In the genomic region with DNA sequence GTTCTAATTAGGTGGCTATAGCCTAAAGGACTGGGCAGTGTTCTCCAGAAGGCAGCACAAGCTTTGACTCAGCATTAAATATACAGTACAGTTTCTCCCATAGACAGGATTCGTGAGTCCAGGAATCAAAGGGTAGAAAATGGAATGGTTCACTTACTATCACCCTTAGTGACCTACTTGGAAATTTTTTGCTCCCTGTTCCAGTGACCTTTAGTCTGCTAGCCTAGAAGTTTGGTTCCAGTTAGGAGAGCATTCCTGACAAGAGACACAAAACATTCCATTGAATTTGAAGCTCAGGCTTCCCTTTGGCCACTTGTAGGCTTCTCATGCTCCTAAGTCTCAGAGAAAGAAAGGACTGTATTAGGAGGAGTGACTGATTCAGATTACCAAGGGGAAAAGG, we compare ENCODE assay signal across 18 mouse cellular contexts.
"Had no signal": no experiment of that assay in that cellular context is flagged by ENCODE, and none has a peak within 500 bp of the region (broad histone marks: within the 10 kb centered on the region; RNA-seq: fewer than 3 reads in every experiment).

No protein-coding gene starts in this region.

- H3K27ac ChIP-seq: midbrain, embryonic 10.5 days; midbrain, embryonic 12.5 days; neural tube, embryonic 13.5 days; neural tube, embryonic 15.5 days had no signal

- H3K9ac ChIP-seq: lung, embryonic 14.5 days; midbrain, embryonic 12.5 days; neural tube, embryonic 13.5 days; neural tube, embryonic 15.5 days had no signal

- ATAC-seq: midbrain, embryonic 16.5 days had no signal

- DNase-seq: lung, embryonic 14.5 days; lung, postnatal 10 days; lung, postnatal 4 days; midbrain, embryonic 14.5 days; retina, postnatal 1 day; right cerebral cortex, adult 18-20 months; right cerebral cortex, postnatal 25 days; right cerebral cortex, postnatal 4 days; spleen, adult 18-20 months; thymus, adult 18-20 months; thymus, postnatal 14 days; thymus, postnatal 36 days had no signal

- H3K4me1 ChIP-seq: midbrain, embryonic 10.5 days; midbrain, embryonic 12.5 days; neural tube, embryonic 13.5 days; neural tube, embryonic 15.5 days had no signal

- H3K4me3 ChIP-seq: midbrain, embryonic 10.5 days; midbrain, embryonic 12.5 days; myocyte; neural tube, embryonic 13.5 days; neural tube, embryonic 15.5 days had no signal

- H3K36me3 ChIP-seq: midbrain, embryonic 10.5 days; midbrain, embryonic 12.5 days had no signal

- H3K27me3 ChIP-seq: midbrain, embryonic 12.5 days; neural tube, embryonic 13.5 days; neural tube, embryonic 15.5 days had no signal

- H3K9me3 ChIP-seq: midbrain, embryonic 10.5 days; midbrain, embryonic 12.5 days; neural tube, embryonic 13.5 days; neural tube, embryonic 15.5 days had no signal

- H3K4me2 ChIP-seq: lung, embryonic 14.5 days; midbrain, embryonic 12.5 days; neural tube, embryonic 13.5 days; neural tube, embryonic 15.5 days had no signal
